Mouse (Mus musculus): ENCODE data around the gene Sec63.

DNA sequence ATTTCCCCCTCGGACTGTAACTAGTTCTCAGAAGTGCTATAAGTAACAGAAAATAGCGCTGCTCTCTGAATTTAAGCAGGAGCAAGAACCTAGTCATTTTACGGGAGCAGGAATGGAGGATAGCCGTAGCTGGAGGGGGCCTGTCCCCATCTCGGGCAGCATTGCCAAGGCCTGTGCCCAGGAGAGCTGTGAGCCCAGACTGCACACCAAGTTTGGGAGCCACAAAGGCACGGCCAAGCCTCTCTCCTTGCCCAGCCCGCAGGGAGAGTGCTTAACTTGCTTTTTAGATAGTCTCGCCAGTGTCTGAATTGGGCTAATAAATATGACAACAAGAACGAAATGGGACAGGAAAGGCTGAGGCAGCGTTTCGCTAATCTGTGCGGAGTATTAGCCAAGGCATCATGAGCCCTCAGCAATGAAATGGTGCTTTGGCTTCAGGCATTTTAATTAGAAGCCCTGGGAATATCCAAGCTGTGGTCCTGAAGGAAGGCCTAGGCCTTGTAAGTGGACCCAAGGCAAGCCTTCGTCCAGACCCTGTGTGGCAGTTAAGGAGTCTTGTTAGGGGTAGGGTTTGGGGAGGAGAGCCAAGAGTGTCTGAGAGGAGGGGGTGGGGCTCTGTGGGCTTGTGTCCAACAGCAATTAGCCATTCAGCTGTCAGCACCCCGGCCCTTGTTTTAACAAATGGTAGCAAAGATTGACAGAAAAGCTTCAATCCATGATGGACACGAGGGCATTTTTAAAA, 111.1 kb downstream of the Sec63 start:
- TF ChIP-seq CTCF (conservative IDR thresholded peaks at IDR 0.05; ENCODE audit: insufficient read depth, insufficient read length, low read depth, low read length) (no peak), POLR2A (IDR thresholded peaks at IDR 0.05; ENCODE audit: low read depth, low read length) (no peak)

Data from kidney, adult 2 months (tissue).